Mouse (Mus musculus) CH12.LX (cell line): ENCODE results near the gene Pam.

Source experiments
- POLR2A ChIP-seq: IDR thresholded peaks from 2 replicates; pipeline ENCODE4 v1.6.1; 2011; ENCODE audit warnings: low read depth, mild to moderate bottlenecking, improper control_type of control experiment, low read length
- ZMIZ1 ChIP-seq: IDR thresholded peaks from 2 replicates; pipeline ENCODE4 v1.6.1; 2012; ENCODE audit warnings: low read depth, mild to moderate bottlenecking, inconsistent platforms, low read length, improper control_type of control experiment

DNA sequence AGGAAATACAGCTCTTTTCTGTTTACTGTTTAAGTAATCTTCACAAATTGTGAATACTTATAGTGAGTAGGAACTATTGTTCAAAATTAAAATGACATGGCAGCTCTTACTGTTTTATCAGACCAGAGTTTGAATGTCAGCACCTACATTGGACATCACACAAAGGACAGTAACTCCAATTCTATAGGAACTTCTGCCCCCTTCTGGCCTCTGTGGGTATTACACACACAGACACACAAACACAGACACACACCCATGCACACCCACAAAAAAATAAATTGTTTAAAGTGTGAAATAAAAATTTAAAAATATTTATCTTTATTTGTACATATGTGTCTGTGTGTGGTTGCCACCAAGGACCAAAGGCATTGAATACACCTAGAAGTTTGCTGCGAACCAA is 49.4 kb upstream of the Pam start:
- TF ChIP-seq ZMIZ1: no peak
- TF ChIP-seq POLR2A: no peak
